Mouse (Mus musculus) heart, postnatal 0 days (tissue): Measurements from ENCODE around the gene Ccr6.

ENCODE experiments used
- CTCF ChIP-seq: IDR thresholded peaks from 2 replicates; pipeline ENCODE4 v1.5.1; 2016; ENCODE audit warnings: antibody characterized with exemption, control low read depth, low read depth
- EP300 ChIP-seq: IDR thresholded peaks from 2 replicates; pipeline ENCODE4 v1.6.1; 2016; ENCODE audit warnings: antibody characterized with exemption, low read depth

GRCm38 (mm10) chr17:8296313-8296844 is 60.5 kb downstream of the Ccr6 start:
- TF ChIP-seq CTCF (no peak), EP300 (no peak)
